In genomic region chr3:27059529-27060322, GRCm38 (mm10) we compare ENCODE assay signal across 21 mouse cellular contexts.
DNase-seq lines count a peak whose midpoint lies in the region; ATAC-seq lines count a peak whose summit lies in the region.
"Had no signal": no experiment of that assay in that cellular context is flagged by ENCODE, and none has a peak within 500 bp of the region (broad histone marks: within the 10 kb centered on the region; RNA-seq: fewer than 3 reads in every experiment).

No protein-coding gene starts in this region.

- no peaks in the 10 kb centered on the region for H3K27me3 ChIP-seq in forebrain, embryonic 11.5 days (ENCODE audit: control insufficient read depth, insufficient read depth, low read length)
- H3K27me3 ChIP-seq in forebrain, embryonic 10.5 days (ENCODE audit: poor library complexity, severe bottlenecking): no peaks in the 10 kb centered on the region
- no peaks in the 10 kb centered on the region for H3K27me3 ChIP-seq in neural tube, embryonic 12.5 days (replicated peaks)
- H3K27me3 ChIP-seq in hindbrain, embryonic 14.5 days (ENCODE audit: control insufficient read depth, insufficient read depth, low read length): no peaks in the 10 kb centered on the region
- no peaks in the 10 kb centered on the region for H3K27me3 ChIP-seq in midbrain, embryonic 16.5 days (ENCODE audit: control insufficient read depth, insufficient read depth, low read depth, low read length)
- H3K27me3 ChIP-seq: limb, embryonic 15.5 days had no signal

- H3K4me2 ChIP-seq in forebrain, embryonic 11.5 days (ENCODE audit: low read depth, low read length, severe bottlenecking): peak overlapping the region; percentile 8; the same call in 1 of the 2 replicates
- no peak overlapping the region for H3K4me2 ChIP-seq in neural tube, embryonic 12.5 days (replicated peaks)
- H3K4me2 ChIP-seq in hindbrain, embryonic 14.5 days (replicated peaks): 0 out of 2 replicates have a peak overlapping the region, but pooled peaks have one; percentile 4
- peak overlapping the region; percentile 18 for H3K4me2 ChIP-seq in midbrain, embryonic 16.5 days (ENCODE audit: low read length)
- H3K4me2 ChIP-seq: heart, embryonic 11.5 days; limb, embryonic 15.5 days had no signal

- H3K27ac ChIP-seq in forebrain, embryonic 11.5 days (ENCODE audit: low read depth, low read length): no peak overlapping the region
- H3K27ac ChIP-seq in forebrain, embryonic 10.5 days: no peak overlapping the region
- no peak overlapping the region for H3K27ac ChIP-seq in neural tube, embryonic 12.5 days
- H3K27ac ChIP-seq in hindbrain, embryonic 14.5 days: no peak overlapping the region
- H3K27ac ChIP-seq in midbrain, embryonic 16.5 days (ENCODE audit: low read length): no peak overlapping the region
- H3K27ac ChIP-seq: limb, embryonic 15.5 days; liver, embryonic 14.5 days had no signal

- no peak overlapping the region for H3K4me3 ChIP-seq in forebrain, embryonic 11.5 days (ENCODE audit: low read depth, low read length)
- no peak overlapping the region for H3K4me3 ChIP-seq in forebrain, embryonic 10.5 days
- H3K4me3 ChIP-seq in neural tube, embryonic 12.5 days: no peak overlapping the region
- no peak overlapping the region for H3K4me3 ChIP-seq in hindbrain, embryonic 14.5 days (replicated peaks; ENCODE audit: low read length)
- H3K4me3 ChIP-seq in midbrain, embryonic 16.5 days (ENCODE audit: low read depth, low read length): no peak overlapping the region
- H3K4me3 ChIP-seq: limb, embryonic 15.5 days had no signal

- H3K9me3 ChIP-seq in forebrain, embryonic 11.5 days (ENCODE audit: control insufficient read depth, low read length): no peaks in the 10 kb centered on the region
- no peaks in the 10 kb centered on the region for H3K9me3 ChIP-seq in forebrain, embryonic 10.5 days
- H3K9me3 ChIP-seq in neural tube, embryonic 12.5 days: 0 out of 2 replicates have a peak, but pooled peaks cover 6% of the 10 kb centered on the region
- H3K9me3 ChIP-seq in hindbrain, embryonic 14.5 days (ENCODE audit: control insufficient read depth, low read length): 0 out of 2 replicates have a peak, but pooled peaks cover 5% of the 10 kb centered on the region
- 0 out of 2 replicates have a peak, but pooled peaks cover 4% of the 10 kb centered on the region for H3K9me3 ChIP-seq in midbrain, embryonic 16.5 days (replicated peaks; ENCODE audit: control insufficient read depth, low read length, poor library complexity, severe bottlenecking)
- H3K9me3 ChIP-seq: limb, embryonic 15.5 days had no signal

- 47% methylated on average over 12 of the region's 12 CpGs for whole genome bisulfite sequencing in forebrain, embryonic 11.5 days
- 68% methylated on average over 12 of the region's 12 CpGs for WGBS in forebrain, embryonic 10.5 days
- 63% methylated on average over 12 of the region's 12 CpGs for WGBS in neural tube, embryonic 12.5 days
- 45% methylated on average over 12 of the region's 12 CpGs for WGBS in hindbrain, embryonic 14.5 days
- WGBS in midbrain, embryonic 16.5 days: 52% methylated on average over 12 of the region's 12 CpGs

- no peak overlapping the region for H3K9ac ChIP-seq in forebrain, embryonic 11.5 days (ENCODE audit: low read length)
- no peak overlapping the region for H3K9ac ChIP-seq in neural tube, embryonic 12.5 days
- no peak overlapping the region for H3K9ac ChIP-seq in hindbrain, embryonic 14.5 days
- H3K9ac ChIP-seq in midbrain, embryonic 16.5 days (ENCODE audit: low read depth, low read length): no peak overlapping the region
- H3K9ac ChIP-seq: limb, embryonic 15.5 days; liver, embryonic 14.5 days had no signal

- no peaks in the 10 kb centered on the region for H3K36me3 ChIP-seq in forebrain, embryonic 11.5 days (ENCODE audit: control insufficient read depth, insufficient read depth, low read length)
- no peaks in the 10 kb centered on the region for H3K36me3 ChIP-seq in forebrain, embryonic 10.5 days (replicated peaks)
- H3K36me3 ChIP-seq in neural tube, embryonic 12.5 days: no peaks in the 10 kb centered on the region
- H3K36me3 ChIP-seq in hindbrain, embryonic 14.5 days (replicated peaks; ENCODE audit: control insufficient read depth, insufficient read depth): no peaks in the 10 kb centered on the region
- no peaks in the 10 kb centered on the region for H3K36me3 ChIP-seq in midbrain, embryonic 16.5 days (ENCODE audit: control insufficient read depth, insufficient read depth, low read length)
- H3K36me3 ChIP-seq: limb, embryonic 15.5 days had no signal

- ATAC-seq in forebrain, embryonic 11.5 days (replicated peaks; ENCODE audit: low FRiP score): peak; percentile 67
- ATAC-seq in neural tube, embryonic 12.5 days (ENCODE audit: low FRiP score, low read depth): 0 out of 2 replicates have a peak, but pooled peaks have one; percentile 39
- peak; percentile 24; the same call in 1 of the 2 replicates for ATAC-seq in hindbrain, embryonic 14.5 days (ENCODE audit: low FRiP score)
- peak; percentile 64; the same call in 1 of the 2 replicates for ATAC-seq in midbrain, embryonic 16.5 days
- ATAC-seq: intestine, postnatal 0 days had no signal

- DNase-seq in forebrain, embryonic 11.5 days (ENCODE audit: low spot score): no peak
- DNase-seq in forebrain, embryonic 10.5 days (ENCODE audit: extremely low spot score, low spot score): no peak
- DNase-seq in neural tube, embryonic 10.5 days (ENCODE audit: extremely low spot score, low spot score): no peak
- no peak for DNase-seq in hindbrain, embryonic 14.5 days (ENCODE audit: low spot score)
- no peak for DNase-seq in cerebellum, postnatal 36 days
- no peak for DNase-seq in kidney, postnatal 14 days
- DNase-seq: cerebellum, adult 2 months; cerebellum, postnatal 25 days; embryo, embryonic 11 days; gastrocnemius, postnatal 10 days; layer of hippocampus, adult 9-11 months; left cerebral cortex, postnatal 4 days; lung, postnatal 4 days; retina, postnatal 1 day; thymus, postnatal 25 days had no signal

- H3K4me1 ChIP-seq in forebrain, embryonic 11.5 days (replicated peaks; ENCODE audit: control insufficient read depth, insufficient read depth, low read length): 0 out of 2 replicates have a peak, but pooled peaks cover 4% of the 10 kb centered on the region
- H3K4me1 ChIP-seq in forebrain, embryonic 10.5 days: peaks cover 11% of the 10 kb centered on the region
- H3K4me1 ChIP-seq in neural tube, embryonic 12.5 days: no peaks in the 10 kb centered on the region
- 0 out of 2 replicates have a peak, but pooled peaks cover 7% of the 10 kb centered on the region for H3K4me1 ChIP-seq in hindbrain, embryonic 14.5 days (replicated peaks; ENCODE audit: control insufficient read depth, insufficient read depth, low read length)
- peaks cover 7% of the 10 kb centered on the region; the same call in 1 of the 2 replicates for H3K4me1 ChIP-seq in midbrain, embryonic 16.5 days (ENCODE audit: control insufficient read depth, insufficient read depth, low read length)
- H3K4me1 ChIP-seq: limb, embryonic 15.5 days had no signal
